ENCODE assay signal across 9 mouse cellular contexts in the genomic region with DNA sequence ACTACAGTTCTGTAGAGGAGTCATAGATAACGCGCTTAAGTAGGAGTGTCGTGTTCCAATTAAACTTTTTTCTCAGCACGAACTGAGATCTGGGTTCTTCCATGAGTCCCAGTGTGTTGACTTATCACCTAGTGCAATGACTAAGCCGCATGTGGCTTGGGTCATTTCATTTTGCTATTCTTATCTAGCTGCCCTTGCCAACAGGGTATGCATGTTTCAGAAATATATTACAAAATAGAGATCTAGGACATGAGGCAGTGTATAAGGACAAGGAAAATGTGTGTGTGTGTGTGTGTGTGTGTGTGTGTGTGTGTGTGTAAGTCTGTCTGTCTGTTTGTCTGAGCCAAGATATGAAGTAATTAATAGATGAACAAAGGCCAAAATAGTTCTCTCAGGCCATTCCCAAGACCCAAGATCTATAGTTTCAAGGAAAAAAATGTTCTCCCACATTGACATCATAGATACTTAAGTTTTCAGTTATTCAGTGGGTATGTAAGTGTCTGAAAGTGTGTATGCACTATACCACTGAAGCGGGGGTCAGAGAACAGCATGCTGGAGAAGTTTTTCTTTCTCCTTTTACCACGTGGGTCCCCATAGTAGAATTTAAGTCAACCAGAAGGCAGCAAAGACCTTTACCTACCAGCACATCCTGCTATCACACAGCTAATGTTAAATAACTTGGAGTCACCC.
DNase-seq lines count a peak whose midpoint lies in the region; ATAC-seq lines count a peak whose summit lies in the region.
"Had no signal": no experiment of that assay in that cellular context is flagged by ENCODE, and none has a peak within 500 bp of the region (broad histone marks: within the 10 kb centered on the region; RNA-seq: fewer than 3 reads in every experiment).

No protein-coding gene starts in this region.

- 74% methylated on average over 7 of the region's 7 CpGs for WGBS in kidney, embryonic 15.5 days
- 70% methylated on average over 7 of the region's 7 CpGs for WGBS in kidney, embryonic 16.5 days
- WGBS in forebrain, embryonic 12.5 days = 75% methylated on average over 7 of the region's 7 CpGs
- WGBS in midbrain, embryonic 13.5 days = 81% methylated on average over 7 of the region's 7 CpGs

- no peaks in the 10 kb centered on the region for H3K36me3 ChIP-seq in kidney, embryonic 15.5 days
- H3K36me3 ChIP-seq in kidney, embryonic 16.5 days (ENCODE audit: insufficient read depth, low read length) = no peaks in the 10 kb centered on the region
- H3K36me3 ChIP-seq in forebrain, embryonic 12.5 days (replicated peaks) = no peaks in the 10 kb centered on the region
- H3K36me3 ChIP-seq in midbrain, embryonic 13.5 days = no peaks in the 10 kb centered on the region
- H3K36me3 ChIP-seq: embryonic facial prominence, embryonic 15.5 days had no signal

- H3K27me3 ChIP-seq in kidney, embryonic 15.5 days = no peaks in the 10 kb centered on the region
- no peaks in the 10 kb centered on the region for H3K27me3 ChIP-seq in kidney, embryonic 16.5 days (ENCODE audit: insufficient read depth, low read length)
- no peaks in the 10 kb centered on the region for H3K27me3 ChIP-seq in forebrain, embryonic 12.5 days
- H3K27me3 ChIP-seq in midbrain, embryonic 13.5 days = no peaks in the 10 kb centered on the region
- H3K27me3 ChIP-seq: embryonic facial prominence, embryonic 15.5 days had no signal

- H3K4me3 ChIP-seq in kidney, embryonic 15.5 days (replicated peaks) = no peak overlapping the region
- H3K4me3 ChIP-seq in kidney, embryonic 16.5 days (ENCODE audit: low read length) = no peak overlapping the region
- no peak overlapping the region for H3K4me3 ChIP-seq in forebrain, embryonic 12.5 days (replicated peaks)
- no peak overlapping the region for H3K4me3 ChIP-seq in midbrain, embryonic 13.5 days (replicated peaks)
- H3K4me3 ChIP-seq: embryonic facial prominence, embryonic 15.5 days had no signal

- H3K27ac ChIP-seq in kidney, embryonic 15.5 days = no peak overlapping the region
- H3K27ac ChIP-seq in kidney, embryonic 16.5 days (ENCODE audit: low read length) = no peak overlapping the region
- no peak overlapping the region; the same call in 1 of the 2 replicates for H3K27ac ChIP-seq in forebrain, embryonic 12.5 days
- no peak overlapping the region for H3K27ac ChIP-seq in midbrain, embryonic 13.5 days
- H3K27ac ChIP-seq: embryonic facial prominence, embryonic 15.5 days had no signal

- H3K4me1 ChIP-seq in kidney, embryonic 15.5 days = peaks cover 13% of the 10 kb centered on the region
- H3K4me1 ChIP-seq in kidney, embryonic 16.5 days (ENCODE audit: insufficient read depth, low read length) = peaks cover 3% of the 10 kb centered on the region; the same call in 1 of the 2 replicates
- H3K4me1 ChIP-seq in forebrain, embryonic 12.5 days = peaks cover 13% of the 10 kb centered on the region
- H3K4me1 ChIP-seq in midbrain, embryonic 13.5 days (replicated peaks) = peaks cover 16% of the 10 kb centered on the region
- H3K4me1 ChIP-seq: embryonic facial prominence, embryonic 15.5 days had no signal

- no peak overlapping the region for H3K4me2 ChIP-seq in kidney, embryonic 15.5 days
- no peak overlapping the region for H3K4me2 ChIP-seq in kidney, embryonic 16.5 days (replicated peaks; ENCODE audit: low read depth, low read length)
- H3K4me2 ChIP-seq in forebrain, embryonic 12.5 days = peak overlapping the region; percentile 13; the same call in 1 of the 2 replicates
- H3K4me2 ChIP-seq in midbrain, embryonic 13.5 days (replicated peaks) = no peak overlapping the region
- H3K4me2 ChIP-seq: embryonic facial prominence, embryonic 15.5 days had no signal

- no peak overlapping the region for H3K9ac ChIP-seq in kidney, embryonic 15.5 days
- H3K9ac ChIP-seq in kidney, embryonic 16.5 days (replicated peaks; ENCODE audit: low read length) = no peak overlapping the region
- no peak overlapping the region for H3K9ac ChIP-seq in forebrain, embryonic 12.5 days
- H3K9ac ChIP-seq in midbrain, embryonic 13.5 days (replicated peaks) = no peak overlapping the region
- H3K9ac ChIP-seq: embryonic facial prominence, embryonic 15.5 days had no signal

- ATAC-seq in kidney, embryonic 15.5 days (replicated peaks; ENCODE audit: low FRiP score) = peak; percentile 20
- ATAC-seq in kidney, embryonic 16.5 days (ENCODE audit: low FRiP score, low TSS enrichment) = no peak
- ATAC-seq in forebrain, embryonic 12.5 days (ENCODE audit: low FRiP score) = peak; percentile 3; the same call in 1 of the 2 replicates
- 0 out of 2 replicates have a peak, but pooled peaks have one; percentile 37 for ATAC-seq in midbrain, embryonic 13.5 days
- ATAC-seq in activated CD4-positive, CD25-positive, alpha-beta regulatory T cell, adult 4 months = no peak

- no peaks in the 10 kb centered on the region for H3K9me3 ChIP-seq in kidney, embryonic 15.5 days (replicated peaks)
- no peaks in the 10 kb centered on the region for H3K9me3 ChIP-seq in kidney, embryonic 16.5 days (ENCODE audit: low read length)
- H3K9me3 ChIP-seq in forebrain, embryonic 12.5 days = no peaks in the 10 kb centered on the region
- H3K9me3 ChIP-seq in midbrain, embryonic 13.5 days = no peaks in the 10 kb centered on the region
- H3K9me3 ChIP-seq: embryonic facial prominence, embryonic 15.5 days had no signal

- DNase-seq in adrenal gland, postnatal 36 days = peak; percentile 11 to 25
- no peak for DNase-seq in frontal cortex, postnatal 36 days (ENCODE audit: low spot score in 2 of 2)
- DNase-seq: thymus, postnatal 25 days had no signal

Comparison
In these comparisons a context has a peak if more than half of its experiments do, and no peak if none do; other contexts are left out.
1. ATAC-seq: peak in kidney, embryonic 15.5 days (single experiment), forebrain, embryonic 12.5 days (single experiment) and midbrain, embryonic 13.5 days (single experiment); none in kidney, embryonic 16.5 days (single experiment) and activated CD4-positive, CD25-positive, alpha-beta regulatory T cell, adult 4 months (single experiment).
2. DNase-seq: peak in adrenal gland, postnatal 36 days (2 of 2); none in frontal cortex, postnatal 36 days (0 of 2).